Mouse (Mus musculus) WW6 (cell line): Measurements from ENCODE around the gene Traf4.
"Not testable (repeated sequence)": the region's sequence is repeated elsewhere in the genome, so short reads cannot be mapped to it uniquely, and the experiment has no call there.

Source experiments
- DNase-seq: peaks from one replicate; pipeline ENCODE4 v3.0.0-alpha.2; 2013; ENCODE audit warnings: low read depth, low spot score

Traf4 gene

DNA sequence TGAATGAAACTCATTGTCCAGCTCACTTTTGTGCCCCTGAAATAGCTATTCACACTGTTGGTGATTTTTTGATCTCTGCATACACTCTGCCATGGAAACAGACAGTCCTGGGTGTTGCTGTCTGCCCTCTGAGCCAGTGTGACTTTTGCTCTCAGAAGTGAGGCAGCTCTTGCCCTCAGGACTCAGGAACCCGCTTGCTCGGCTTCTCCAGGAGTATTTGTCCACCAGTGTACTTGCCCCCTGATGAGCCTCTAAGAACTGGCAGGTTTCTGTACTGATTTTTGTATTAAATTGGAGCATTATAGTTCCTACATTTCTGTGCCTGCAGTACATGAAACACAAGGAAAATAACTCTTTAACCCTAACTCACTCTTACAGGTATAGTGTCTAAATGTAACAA lies 21.9 kb downstream of the Traf4 start:
- no peak for DNase-seq

DNA sequence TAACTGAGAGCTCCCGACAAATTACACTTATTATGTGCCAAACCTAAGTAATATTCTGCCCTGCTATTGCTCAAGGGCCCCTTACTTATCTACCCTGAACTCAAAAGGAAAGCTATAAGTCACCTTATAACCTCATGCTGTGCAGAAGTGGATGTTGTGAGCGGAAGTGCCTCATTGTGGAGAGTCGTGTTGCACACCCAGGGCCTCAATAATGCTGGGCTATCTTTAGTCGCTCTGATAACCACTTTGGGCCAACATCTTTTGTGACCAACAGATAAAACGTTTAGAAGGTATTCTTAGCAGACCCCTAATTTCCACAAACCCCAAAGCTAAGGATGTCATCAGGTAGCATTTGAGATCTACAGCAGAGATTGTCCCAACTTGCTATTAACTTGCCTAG lies 24.7 kb downstream of the Traf4 start:
- no peak for DNase-seq

DNA sequence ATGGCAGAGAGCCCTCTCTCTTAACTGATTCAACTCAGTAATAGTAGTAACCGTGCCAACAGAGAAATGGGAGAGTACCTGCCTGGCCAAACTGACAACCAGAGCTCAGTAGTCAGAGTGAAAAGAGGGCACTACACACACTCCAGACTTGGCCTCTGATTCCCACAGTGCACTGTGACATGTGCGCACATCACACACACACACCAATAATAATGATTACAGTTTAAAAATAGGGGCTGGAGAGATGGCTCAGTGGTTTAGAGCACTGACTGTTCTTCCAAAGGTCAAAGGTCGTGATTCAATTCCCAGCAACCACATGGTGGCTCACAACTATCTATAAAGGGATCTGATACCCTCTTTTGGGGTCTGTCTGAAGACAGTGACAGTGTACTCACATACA lies 27.4 kb downstream of the Traf4 start:
- no peak for DNase-seq

DNA sequence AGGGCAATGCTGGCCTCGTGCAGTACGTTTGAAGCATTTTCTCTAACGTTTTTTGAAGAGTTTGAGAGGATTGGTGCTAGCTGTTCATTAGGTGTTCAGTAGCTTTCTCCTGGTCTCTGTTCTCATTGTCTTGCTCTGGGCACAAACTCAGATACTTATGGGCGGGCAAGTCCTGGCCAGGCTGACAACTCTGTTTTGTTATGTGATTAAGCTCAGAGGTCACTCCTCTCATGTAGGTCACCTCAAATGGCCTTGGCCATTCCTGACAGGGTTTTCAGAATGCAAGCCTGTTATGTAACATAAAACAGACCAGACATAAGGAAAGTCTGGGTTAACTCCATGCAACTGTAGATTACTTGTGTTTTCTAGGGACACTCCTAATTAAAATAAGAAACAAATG lies 27.8 kb downstream of the Traf4 start:
- DNase-seq = no peak

DNA sequence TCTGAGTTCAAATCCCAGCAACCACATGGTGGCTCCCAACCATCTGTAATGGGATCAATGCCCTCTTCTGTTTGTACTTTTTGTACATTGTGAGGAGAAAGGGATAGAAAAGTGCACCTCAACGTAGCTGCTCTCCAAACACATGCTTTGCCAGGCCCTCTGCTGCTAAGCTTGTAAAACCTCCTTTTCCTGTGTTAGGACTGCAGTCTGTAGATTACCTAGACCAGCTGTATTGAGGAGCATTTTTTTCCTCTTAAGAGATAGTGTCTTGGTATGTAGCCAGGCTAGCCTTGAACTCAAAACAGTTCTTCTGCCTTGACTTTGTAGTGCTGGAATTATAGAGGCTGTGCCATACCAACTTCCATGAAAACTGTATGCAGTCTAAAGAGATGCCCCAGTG lies 29.3 kb downstream of the Traf4 start:
- DNase-seq = no peak

DNA sequence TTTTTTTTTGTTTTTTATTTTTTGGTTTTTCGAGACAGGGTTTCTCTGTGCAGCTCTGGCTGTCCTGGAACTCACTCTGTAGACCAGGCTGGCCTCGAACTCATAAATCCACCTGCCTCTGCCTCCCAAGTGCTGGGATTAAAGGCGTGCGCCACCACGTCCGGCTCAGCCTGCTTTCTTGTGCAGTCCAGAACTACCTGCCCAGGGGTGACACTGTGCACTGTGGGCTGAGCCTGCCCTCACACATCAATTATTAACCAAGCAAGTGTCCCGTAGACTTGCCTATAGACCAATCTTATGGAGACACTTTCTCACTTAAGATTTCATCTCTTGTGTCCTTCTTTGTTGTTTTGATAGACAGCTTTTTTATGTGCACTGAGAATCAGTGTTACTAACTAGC lies 30.1 kb downstream of the Traf4 start:
- DNase-seq = not testable (repeated sequence)

DNA sequence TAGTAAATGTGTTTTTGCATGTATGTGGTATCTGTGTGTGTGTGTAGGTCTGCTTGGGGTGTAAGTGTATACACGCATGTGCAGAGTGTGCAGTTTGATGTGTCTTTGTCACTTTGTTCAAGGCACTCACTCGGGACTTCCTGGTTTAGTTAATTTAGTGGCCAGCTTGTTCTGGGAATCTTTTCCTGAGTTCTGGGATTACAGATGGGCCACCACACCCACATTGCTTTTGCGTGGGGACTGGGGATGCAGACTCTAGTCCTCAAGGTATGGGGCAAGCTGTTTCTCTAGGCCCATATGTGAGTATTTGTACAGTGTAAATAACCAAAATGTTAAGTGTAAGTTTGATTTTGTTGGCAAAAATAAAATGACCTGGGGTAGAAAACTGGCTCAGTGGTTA lies 31.0 kb downstream of the Traf4 start:
- DNase-seq = no peak

DNA sequence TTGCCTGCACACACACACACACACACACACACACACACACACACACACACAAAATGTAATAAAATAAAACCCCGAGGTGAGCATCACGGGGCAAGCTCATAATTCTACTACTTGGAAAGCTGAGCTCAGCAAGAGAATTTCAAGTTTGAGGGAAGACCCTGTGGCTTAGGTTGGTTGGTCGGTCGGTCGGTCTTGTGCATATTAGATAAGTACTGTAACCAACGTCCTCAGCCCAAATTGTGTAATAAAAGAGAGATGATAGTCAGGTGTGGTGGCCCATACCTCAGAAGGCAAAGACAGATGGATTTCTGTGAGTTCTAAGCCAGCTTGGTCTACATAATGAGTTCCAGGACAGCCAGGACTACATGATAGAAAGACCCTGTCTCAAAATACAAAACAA lies 31.5 kb downstream of the Traf4 start:
- DNase-seq = no peak

DNA sequence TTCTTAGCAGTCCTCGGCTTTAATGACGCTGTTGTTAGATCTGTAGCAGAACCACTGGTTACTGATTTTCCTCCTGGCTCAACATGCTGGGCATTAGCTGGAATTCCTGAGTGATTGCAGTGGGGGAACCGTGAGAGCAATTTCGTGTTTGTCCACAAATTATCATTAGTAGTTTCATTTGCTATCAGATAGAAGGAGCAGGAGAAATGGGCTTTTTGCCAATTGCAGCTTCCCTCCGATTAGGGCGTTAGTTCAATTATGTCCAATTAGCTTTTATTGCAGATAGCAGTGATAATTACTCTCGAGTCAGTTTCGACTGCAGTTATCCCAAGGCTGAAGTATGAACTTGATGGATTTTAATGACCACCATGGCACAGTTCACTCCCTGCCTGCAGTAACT lies 35.9 kb downstream of the Traf4 start:
- DNase-seq = no peak

DNA sequence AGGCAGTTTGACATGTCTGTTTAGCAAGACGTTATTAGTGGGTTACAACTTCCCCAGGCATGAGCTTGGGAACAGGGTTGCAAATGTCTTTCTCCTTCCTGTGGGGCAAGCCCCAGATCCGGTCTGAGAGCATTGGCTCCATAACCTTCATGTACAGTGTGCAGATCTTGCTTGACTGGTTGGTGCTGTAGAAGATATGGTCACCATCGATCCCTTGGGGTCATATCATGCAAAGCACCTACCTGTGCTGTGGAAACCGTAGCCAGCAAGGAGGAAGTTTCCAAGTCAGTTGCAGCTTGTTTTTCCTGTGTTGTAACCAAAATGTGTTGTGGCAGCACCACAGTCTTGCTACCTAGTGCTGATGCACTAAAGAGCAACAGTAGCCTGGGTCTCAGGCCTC lies 38.6 kb downstream of the Traf4 start:
- no peak for DNase-seq

DNA sequence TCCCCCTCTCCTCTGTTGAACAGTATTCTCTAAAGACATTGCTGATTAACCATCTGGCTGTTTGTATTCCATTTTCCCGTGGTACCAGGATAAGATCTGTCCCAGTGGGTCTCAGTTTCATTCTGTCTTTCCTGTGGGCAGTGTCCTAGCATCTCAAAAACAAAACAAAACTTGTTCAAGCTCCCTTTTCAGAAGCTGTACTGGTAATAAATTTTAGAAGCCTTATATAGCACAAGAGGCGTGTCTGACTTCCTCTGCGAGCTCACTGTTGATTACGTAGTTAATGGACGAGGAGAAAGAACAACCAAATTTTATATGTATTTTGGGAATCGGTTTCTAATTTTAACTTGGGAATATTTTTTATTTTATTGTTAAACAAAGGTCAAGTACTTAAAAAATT lies 39.7 kb downstream of the Traf4 start:
- no peak for DNase-seq

DNA sequence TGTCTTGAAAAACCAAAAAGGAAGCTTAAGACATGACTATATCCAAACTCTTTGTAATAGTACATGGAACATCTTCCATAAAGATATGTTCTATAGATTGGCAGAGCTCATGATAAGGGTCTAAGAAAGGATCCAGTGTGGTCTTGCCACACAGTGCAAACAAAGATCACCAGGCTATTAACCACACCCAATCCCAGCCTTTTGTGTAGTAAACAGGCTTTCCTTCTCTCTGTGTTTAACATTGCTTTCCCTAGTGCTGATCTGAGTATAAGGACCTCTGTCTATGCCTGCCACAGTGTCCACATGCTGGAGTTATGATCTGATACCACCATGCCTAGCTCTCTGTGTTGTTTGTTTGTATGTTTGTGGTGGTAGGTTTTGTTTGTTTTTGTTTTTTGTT lies 41.6 kb downstream of the Traf4 start:
- peak; percentile 31 for DNase-seq

DNA sequence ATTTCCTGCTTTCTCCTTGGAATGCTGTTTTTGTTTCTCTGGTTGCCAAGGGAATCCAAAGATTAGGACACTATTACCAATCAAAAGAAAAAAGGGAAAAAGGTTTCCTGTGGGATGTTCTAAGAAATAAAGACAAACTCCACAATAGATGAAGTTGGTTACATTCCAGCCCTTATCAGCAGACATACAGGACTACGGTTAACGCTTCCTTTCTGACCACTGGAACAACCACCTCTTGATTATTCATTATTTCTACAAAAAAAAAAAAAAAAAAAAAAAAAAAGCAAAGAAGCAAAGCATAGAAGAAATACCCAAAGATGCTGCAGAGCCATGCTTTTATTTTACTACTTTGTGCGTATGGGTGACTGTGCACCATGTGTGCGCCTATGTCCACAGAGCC lies 42.6 kb downstream of the Traf4 start:
- no peak for DNase-seq

DNA sequence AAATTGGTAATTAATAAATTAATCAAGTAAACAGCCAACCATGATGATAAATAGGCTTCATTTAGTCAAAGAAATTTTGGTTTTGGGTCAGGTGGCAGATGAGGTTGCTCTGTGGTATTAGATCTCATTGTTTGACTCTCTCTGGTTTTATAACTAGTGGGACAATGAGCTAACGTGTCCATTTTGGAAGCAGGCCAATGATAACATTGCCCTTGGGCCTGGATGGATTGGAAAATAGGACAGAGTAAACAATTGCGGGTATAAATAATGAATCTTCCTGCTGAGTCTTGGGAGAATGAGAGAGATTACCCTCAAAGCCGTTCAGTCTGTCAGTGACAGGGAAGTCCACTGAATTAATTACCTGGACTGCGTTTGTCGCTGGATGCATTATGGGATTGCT lies 44.2 kb downstream of the Traf4 start:
- no peak for DNase-seq

DNA sequence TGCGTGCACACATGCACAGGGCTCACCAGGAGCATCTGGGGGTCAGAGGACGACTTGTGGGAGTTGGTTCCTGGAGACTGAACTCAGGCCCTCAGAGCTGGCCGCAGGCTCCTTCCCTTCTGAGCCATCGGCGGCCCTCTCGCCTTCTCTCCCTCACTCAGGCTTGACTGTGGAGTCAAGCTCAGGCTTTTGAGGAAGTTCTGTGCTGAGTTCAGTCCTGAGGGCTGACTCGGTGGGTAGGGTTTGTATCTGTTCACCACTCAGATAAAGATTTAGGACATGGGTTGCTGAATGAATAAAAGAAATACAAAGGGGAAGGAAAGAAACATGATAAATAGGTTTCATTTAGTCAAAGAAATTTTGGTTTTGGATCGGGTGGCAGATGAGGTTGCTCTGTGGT lies 45.5 kb downstream of the Traf4 start:
- no peak for DNase-seq

DNA sequence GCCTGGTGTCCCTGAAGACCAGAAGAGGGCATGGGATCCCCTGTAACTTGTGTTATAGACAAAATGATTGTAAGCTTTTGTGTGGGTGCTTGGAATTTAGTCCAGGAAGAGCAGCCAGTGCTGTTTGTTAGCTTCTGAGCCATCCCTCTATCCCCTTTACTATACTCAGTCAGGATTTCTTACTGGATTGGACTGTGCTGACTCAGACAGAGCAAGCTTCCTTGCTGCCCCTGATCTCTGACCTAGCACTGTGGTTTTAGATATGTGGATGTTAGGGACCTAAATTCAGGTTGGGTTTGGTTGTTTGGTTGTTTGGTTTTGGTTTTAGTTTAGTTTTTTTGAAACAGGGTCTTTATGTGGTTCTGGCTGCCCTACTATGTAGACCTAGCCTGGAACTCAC lies 46.9 kb downstream of the Traf4 start:
- no peak for DNase-seq

DNA sequence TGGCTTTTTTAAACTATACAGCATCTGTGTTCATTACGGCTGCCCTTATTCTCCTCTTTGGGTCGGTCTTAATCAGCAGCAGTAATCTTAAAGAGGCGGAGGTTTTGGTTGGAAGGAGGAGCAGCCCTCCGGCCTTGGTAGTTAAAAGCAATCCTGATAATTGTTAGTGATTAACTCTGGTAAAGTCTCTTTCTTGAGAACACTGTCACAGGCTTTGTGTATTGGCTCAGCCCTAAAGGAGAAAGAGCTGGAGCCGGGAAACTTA lies 49.3 kb downstream of the Traf4 start:
- no peak for DNase-seq

DNA sequence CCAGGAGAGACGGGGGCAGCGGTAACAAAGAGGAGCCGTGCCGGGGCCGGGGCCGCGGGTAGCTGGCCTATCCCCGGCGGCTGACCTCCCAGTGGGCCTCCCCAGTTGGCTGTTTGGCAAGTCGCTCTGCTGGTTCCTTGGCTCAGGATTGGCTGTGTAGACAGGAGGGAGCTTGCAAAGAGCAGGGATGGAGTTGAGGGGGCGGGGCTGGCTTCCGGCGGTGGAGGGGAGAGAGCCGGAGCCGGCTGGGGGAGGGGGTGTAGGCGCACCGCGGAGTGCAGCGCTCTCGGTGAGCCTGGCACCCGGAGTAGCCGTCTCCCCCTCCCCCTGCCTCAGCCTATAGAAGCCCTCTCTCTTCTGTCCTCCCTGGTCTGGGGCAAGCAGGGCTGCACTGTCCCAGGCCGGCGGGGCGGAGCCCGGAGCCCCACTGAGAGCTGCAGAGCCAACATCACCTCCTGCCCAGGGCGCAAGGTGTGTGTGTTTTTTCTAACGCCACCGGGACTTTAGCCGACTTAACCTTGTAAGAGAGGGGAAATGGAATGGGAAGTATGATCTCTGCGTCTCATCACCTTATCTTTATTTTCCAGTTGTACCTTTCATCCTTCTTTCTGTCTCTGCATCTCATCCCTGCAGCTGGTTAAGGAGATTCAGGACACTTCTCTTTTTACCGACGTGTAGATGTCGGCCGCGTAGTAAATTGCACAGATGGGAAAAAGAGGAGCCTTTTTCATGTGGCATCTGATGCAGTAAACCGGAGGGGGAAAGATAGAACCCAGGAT lies 49.8 kb downstream of the Traf4 start:
- peak; percentile 94 for DNase-seq

DNA sequence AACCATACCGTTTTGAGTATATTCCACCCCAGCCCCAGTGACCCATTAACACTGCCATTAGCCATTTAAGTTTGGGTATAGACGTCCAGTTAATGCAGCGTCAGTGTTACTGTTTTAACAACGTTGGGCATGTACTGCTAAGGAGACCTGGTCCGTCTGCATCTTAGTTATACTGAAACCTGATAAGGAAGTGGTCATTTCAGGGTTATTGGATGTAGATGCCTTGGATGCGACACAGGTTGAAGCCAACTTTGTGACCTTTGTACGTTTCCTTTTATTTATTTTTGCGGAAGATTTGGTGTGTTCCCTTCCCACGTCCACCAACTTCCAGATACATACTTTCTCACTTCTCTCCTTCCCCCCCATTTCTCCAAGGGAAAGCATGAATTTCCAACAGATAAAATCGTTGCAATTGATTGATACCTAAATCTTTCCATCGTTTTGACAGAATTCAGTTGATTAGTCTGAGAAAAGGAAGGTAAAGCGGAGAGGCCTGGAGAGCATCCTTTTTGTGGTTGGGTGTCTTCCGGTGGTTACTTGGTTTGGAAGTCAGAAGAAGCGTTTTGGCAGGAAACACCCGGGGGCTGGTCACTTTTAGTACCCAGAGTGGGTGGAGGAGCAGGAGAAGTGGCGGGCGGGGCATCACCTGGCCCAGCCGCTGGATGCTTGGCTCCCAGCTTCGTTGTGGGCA lies 50.6 kb downstream of the Traf4 start:
- no peak for DNase-seq

DNA sequence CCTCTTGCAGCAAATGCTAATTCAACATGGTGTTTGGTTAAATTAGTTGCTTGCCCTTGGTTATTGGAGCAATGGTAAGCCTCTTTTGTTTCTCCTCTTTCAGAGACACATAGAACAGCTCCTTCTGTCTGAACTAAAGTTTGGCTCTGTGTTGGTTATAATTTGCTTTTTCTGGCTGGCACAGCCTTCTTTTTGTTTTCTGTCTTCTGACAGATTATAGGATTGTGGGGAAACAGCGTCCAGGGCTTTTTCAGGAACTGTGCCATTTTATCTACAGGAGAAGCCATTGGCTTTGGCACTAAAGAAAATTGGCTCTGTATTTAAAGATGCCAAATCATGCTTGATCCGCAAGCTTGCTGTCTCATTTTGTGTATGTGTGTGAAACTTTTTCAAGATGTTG lies 51.8 kb downstream of the Traf4 start:
- no peak for DNase-seq
